Mouse (Mus musculus) lung, adult 18-20 months (tissue): ENCODE results near the gene Rufy2.

Experiments
- DNase-seq, 2 experiments: peaks; one replicate each; pipeline ENCODE4 v3.0.0; 2022; ENCODE audit warnings: mixed read lengths in 2 of 2

Gene Rufy2

DNA sequence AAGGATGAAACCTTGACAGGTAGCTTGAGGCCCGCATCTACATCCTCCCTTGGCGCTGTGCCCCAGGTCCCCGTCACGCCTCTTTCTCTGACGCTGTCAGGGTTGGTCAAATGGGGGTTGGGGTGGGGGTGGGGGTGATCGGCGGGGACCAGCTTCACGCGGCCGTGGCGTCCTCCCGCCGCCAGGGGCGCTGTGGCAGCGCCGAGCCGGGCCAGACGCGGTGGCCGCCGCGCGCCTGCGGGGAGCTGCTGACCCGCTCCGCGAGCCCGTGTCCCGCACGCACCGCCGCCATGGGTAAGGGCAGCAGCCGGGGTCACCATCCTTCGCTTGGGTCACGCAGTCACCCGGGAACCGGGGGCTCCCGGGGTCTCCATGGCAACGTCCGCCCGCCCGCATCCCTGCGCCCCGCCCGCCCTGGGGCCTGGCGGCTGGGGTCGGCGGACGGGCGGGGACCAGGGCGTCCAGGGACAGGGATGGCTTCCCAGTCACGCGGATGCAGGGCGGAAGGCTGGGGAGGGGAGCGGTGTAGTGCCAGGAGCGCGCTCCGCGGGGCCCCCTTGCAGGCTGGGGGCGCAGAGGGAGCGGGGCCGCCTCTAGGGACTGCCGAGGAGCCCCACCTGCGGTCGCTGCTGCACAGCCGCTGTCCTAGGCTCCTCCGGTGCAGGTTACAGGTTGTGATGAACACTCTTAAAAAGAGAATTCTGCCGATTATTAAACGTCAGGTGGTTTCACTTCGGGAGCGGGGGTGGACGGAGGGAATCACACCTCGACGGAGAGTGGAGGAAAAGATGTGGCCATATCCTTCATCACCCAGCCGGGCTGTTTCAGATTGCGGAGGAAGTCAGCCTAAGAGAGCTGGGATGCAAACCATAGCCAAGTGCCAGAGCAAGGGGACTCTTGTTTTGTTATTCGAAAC, at the start of gene Rufy2:
TSS of gene Rufy2 (plus strand) at position 185 of the 916 bp plus-strand sequence.
- peak; percentile 71 to 82 for DNase-seq

- no peak for DNase-seq
Measured at GRCm38 (mm10) chr10:62932381-62932780, 47.6 kb upstream of the Rufy2 start.

DNA sequence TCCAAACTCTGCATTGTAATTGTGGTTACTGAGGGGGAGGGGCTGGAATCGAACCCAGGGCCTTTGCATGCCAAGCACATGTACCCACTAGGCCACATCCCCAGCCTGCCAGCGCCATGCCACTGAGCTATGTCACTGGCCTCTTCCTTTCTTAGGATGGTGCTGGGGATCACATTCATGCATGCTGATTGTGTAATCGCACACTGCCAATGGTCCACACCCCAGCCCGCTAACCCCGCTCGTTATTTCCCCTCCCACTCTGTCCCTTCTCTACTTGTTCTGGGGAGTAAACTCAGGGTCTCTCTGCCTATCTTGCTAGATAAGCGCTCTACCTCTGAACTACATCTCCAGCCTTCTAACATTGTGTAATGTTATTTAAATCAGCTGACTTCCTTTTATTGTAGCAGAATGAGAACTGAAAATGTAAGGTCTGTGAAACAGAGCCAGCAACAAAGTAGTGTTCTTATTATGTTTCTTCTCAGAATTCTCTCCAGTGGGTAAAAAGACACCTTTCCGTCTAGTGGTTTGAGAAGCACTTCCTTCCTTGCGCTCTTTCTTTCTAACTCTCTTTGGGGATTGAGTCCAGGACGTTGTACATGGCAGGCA, 34.9 kb upstream of the Rufy2 start:
- DNase-seq, result no peak

DNA sequence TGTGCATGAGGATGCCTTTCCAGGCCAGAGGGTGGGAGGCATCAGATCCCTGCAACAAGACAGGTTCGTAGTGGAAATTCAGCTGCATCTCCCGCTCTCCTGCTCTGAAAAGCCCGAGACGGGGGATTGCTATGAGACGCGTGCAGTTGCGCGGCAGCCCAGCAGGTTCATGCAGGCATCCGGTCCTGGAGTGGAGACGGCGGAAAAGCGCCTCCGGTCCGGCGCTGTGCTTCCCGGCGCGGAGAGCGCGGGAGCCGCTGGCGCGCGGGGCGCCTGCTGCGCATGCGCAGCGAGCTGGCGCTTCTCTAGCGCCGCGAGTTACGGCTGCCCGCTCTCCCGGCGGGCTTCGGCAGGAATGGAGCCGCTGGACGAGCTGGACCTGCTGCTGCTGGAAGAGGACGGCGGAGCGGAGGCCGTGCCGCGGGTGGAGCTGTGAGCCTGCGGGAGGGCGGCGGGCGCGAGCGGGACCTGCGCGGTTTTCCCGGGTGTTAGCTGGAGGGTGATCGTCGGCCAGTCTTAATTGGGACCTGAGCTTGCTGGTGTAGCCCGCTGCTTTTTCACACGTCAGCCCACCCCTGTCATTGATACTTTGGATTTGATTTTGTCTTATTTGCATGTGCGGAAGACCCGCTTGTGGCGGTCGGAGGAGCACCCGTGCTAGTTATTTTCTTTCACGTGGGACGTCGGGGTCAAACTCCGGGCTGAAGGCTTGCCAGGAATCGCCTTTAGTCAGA, 33.1 kb upstream of the Rufy2 start, which contains the start of gene Dna2:
TSS of gene Dna2 (plus strand) at position 289 of the 734 bp plus-strand sequence.
- peak; percentile 73 to 79 for DNase-seq

- DNase-seq, result peak; percentile 38 to 40
Measured at GRCm38 (mm10) chr10:62948551-62948950, 31.5 kb upstream of the Rufy2 start.

DNA sequence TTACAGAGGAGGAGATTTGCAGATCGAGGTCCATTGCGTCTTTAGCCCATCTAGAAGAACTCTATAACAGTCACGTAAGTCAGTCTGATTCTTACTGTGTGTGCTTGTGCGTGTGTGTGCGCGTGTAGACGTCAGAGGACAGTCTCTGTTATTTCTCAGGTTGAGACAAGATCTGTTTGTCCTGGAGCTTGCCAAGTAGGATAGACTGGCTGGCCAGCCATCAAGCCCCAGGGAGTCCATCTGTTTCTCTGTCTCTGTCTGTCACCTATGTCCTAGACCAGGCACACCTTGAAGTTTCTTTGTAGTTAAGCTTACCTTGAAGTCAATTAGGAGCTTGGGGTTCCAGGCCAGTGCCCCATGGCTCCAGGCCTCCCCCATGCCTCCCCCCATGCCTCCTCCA, 16.1 kb upstream of the Rufy2 start:
- DNase-seq, result no peak

DNA sequence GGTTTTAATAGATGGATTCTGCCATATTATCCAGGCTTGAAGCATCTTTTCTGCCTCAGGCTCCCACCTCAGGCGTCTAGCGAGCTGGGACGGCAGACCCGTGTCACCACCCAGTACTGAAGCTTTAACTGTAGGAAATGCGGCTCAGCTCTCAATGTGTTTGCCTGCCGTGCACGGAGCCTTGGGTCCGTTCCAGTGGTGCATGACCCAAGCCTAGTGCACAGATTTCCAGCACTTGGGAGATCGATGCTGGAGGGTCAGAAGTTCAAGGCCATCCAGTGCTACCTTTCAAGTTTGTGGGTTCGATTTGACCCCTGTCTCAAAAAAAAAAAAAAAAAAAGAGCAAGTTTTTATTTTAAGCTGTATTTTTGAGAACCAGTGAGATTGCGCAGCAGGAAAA, 14.2 kb upstream of the Rufy2 start:
- DNase-seq, result no peak

GRCm38 (mm10) chr10:62966291-62966690, 13.7 kb upstream of the Rufy2 start:
- no peak for DNase-seq

GRCm38 (mm10) chr10:62971821-62972220, 8.2 kb upstream of the Rufy2 start:
- no peak for DNase-seq

- no peak for DNase-seq
Measured at GRCm38 (mm10) chr10:62979667-62980038, 370 bp upstream of the Rufy2 start.

DNA sequence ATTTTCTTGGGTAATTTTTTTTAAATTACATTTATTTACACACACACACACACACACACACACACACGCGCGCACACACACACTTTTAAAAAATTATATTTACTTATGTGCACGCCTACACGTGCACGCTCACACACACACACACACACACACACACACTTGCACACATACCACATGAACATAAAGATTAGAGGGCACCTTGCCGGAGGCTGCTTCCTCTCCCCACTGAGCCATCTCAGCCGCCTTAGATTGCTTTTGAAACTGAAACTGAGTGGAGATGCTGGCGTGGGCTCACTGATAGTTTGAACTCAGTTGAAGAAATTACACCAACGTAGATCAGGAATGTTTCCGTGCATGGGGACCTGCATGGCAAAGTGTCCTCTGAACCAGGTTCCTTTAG, 4.0 kb downstream of the Rufy2 start:
- no peak for DNase-seq

DNA sequence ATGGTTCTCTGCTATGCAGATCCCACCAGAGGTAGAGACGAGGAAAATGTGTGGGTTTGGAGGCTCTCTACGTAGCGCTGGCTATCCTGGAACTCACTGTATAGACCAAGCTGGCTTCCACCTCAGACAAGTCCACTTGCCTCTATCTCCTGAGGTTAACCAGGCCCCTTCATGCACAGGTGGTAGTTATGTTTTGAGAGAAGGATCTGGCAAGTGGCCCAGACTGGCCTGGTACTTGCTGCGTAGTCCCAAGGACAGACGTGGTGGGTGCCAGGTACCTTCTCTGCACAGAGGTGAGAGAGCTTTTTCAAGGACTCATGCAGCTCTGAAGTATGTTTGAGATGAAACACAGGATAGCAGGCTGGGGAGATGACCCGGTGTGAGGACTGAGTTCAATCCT, 4.5 kb downstream of the Rufy2 start:
- DNase-seq, result no peak

DNA sequence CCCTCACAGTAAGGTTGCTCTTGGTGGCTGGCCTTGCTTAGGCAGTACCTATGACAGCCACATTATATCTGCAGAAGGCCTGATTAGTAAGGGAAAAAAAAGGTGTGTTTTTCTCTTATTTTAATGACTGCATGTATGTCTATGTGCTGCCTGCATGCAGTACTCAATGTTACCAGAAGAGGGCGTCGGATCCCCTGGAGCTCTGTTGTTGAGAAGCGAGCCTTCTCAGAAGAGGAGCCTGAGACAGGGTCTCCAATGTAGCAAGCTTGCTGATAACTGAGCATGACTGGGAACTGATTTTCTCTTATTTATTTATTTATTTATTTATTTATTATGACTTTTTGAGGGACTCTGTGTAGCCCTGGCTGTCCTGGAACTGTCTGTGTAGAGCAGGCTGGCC, 7.3 kb downstream of the Rufy2 start:
- no peak for DNase-seq

DNA sequence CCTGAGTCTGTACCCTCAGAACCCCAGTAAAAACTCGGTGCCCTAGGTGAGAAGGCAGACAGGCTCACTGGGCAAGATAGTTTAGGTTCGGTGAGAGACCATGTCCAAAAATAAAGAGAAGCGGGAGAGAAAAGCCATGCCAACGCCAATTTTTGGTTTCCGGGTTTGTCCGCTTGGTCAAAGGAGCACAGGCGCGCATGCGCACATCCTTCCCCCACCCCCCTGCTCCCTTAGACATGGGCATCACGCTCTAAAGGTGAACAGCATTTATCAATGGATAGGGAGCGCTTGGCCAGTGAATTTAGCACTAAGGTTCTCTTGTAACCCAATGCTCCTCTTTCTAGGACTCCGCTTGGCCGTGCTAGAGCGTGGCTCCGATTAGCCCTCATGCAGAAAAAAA, 10.6 kb downstream of the Rufy2 start:
- no peak for DNase-seq

- no peak for DNase-seq
Measured at GRCm38 (mm10) chr10:62993991-62994390, 14.0 kb downstream of the Rufy2 start.

GRCm38 (mm10) chr10:63000584-63000983, 20.6 kb downstream of the Rufy2 start:
- no peak for DNase-seq

- DNase-seq, result no peak
Measured at GRCm38 (mm10) chr10:63003252-63003651, 23.2 kb downstream of the Rufy2 start.

- no peak for DNase-seq
Measured at GRCm38 (mm10) chr10:63004556-63004955, 24.5 kb downstream of the Rufy2 start.

GRCm38 (mm10) chr10:63008193-63008592, 28.2 kb downstream of the Rufy2 start:
- no peak for DNase-seq

DNA sequence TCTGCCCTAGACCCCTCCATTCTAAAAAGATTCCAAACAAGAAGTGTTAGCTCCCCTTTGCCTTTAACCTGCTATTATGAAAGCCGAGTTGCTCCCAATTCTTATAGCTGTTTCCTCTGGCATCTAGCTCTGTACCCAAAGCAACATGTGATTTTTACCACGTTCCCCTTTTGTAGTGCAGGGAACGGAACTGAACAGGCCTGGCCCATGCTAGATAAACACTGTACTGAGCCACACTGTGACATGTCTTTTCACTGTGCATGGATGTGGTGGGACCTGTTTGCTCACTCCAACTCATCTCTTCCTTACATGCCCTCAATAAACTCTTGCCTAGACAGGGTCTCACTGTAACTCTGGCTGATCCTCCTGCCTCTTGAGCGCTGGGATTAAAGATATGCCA, 30.2 kb downstream of the Rufy2 start:
- no peak for DNase-seq

- DNase-seq, result no peak
Measured at GRCm38 (mm10) chr10:63011556-63011955, 31.5 kb downstream of the Rufy2 start.

DNA sequence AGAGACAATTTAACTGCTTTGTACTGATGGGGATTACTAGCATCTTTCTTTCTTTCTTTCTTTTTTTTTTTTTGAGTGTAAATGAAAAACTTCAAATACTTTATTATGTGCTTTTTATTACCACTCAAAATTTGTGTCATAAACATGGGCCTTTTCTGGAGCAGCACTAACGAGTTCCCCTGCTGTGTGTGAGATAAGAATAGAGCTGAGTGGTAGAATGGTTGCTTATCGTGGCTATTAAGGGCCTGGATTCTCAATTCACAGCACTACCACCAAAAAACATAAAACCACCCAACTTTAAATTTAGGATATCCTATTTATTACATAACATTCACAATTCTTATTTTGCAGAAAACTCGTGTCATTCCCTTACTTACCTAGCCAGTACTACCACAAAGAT, 33.5 kb downstream of the Rufy2 start:
- no peak for DNase-seq

DNA sequence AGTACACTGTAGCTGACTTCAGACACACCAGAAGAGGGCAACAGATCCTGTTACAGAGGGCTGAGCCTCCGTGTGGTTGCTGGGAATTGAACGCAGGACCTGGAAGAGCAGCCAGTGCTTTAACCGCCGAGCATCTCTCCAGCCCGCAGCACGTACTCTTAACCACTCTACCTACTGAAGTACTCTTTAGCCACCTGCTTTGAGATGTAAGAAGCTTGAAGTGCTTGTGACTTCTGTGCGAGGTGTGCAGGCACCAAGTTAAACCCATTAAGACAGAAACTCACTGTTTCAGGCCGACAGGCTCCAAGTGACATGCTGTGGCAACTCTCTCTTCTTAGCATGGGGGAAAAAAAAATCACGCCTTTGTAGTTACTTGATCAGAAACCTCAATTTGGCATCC, 34.1 kb downstream of the Rufy2 start:
- DNase-seq, result peak; percentile 16 to 37

- no peak for DNase-seq
Measured at GRCm38 (mm10) chr10:63019304-63019703, 39.3 kb downstream of the Rufy2 start.
